Mouse (Mus musculus) Patski (cell line): ENCODE data around the gene Cadm2. TPM values are rescaled to one million over a fixed set of nuclear protein-coding genes. Genes with fewer than 3 reads are reported as not detected.

Experiments
- ATAC-seq: fragments of 100-300 bp; one replicate; pipeline ENCODE4 v1.8.0; 2021
- CTCF ChIA-PET: fragments of 350-600 bp; sonication (Branson Sonifier 250); formaldehyde crosslinking; loops from one replicate; lab custom pipeline; 2022; ENCODE audit warnings: inconsistent platforms; lab: Charles Lee
- POLR2A ChIA-PET: fragments of 350-600 bp; sonication (Branson Sonifier 250); formaldehyde crosslinking; loops from one replicate; lab custom pipeline; 2022; ENCODE audit warnings: antibody characterized with exemption, inconsistent platforms; lab: Charles Lee
- DNase-seq: peaks from one replicate; pipeline ENCODE4 v3.0.0-alpha.2; 2011; ENCODE audit warnings: low read depth, low spot score
- H3K27me3 ChIP-seq: fragments of 371-371 bp; one replicate; pipeline ENCODE4 v1.5.1; 2021
- CTCF ChIP-seq: fragments of 100-300 bp; IDR thresholded peaks from one replicate; pipeline ENCODE4 v1.5.1; 2021
- in situ Hi-C: fragments of 300-500 bp; cut with MboI; formaldehyde crosslinking; loops from 3 replicates; pipeline ENCODE4 v1.11.1; 2018; ENCODE audit warnings: low pct_unique_long_range_greater_than_20kb, mixed read lengths
- polyA plus RNA-seq: library from polyadenylated mRNA; unstranded; gene quantifications from one replicate; pipeline ENCODE4 v1.2.3, GENCODE M21; 2021

Cadm2 gene
- polyA plus RNA-seq, 1 experiment from 2014 or later: 0.51 TPM

- ChIA-PET CTCF (no interaction called here), POLR2A (no interaction called here)
- peaks cover 36% of the 10 kb centered on the region for H3K27me3 ChIP-seq
- in situ Hi-C loops: no loop called here
- no peak for TF ChIP-seq CTCF
- no peak for ATAC-seq
- DNase-seq: no peak
These were observed 437.8 kb downstream of the Cadm2 start for GRCm38 (mm10) chr16:67182958-67183357.

- no peak for ATAC-seq
- peaks cover 23% of the 10 kb centered on the region for H3K27me3 ChIP-seq
- in situ Hi-C loops: no loop called here
- POLR2A ChIA-PET: no interaction called here
- DNase-seq: no peak
- TF ChIP-seq CTCF: no peak
- CTCF ChIA-PET: no interaction called here
These were observed 445.3 kb downstream of the Cadm2 start for GRCm38 (mm10) chr16:67175386-67175785.

- ChIA-PET CTCF (no interaction called here), POLR2A (no interaction called here)
- TF ChIP-seq CTCF: no peak
- H3K27me3 ChIP-seq: peaks cover 33% of the 10 kb centered on the region
- no peak for DNase-seq
- ATAC-seq: no peak
- in situ Hi-C loops: no loop called here
These were observed 458.4 kb downstream of the Cadm2 start for GRCm38 (mm10) chr16:67162211-67162790.

GRCm38 (mm10) chr16:67124811-67125210 lies 495.9 kb downstream of the Cadm2 start:
- ChIA-PET POLR2A (no interaction called here), CTCF (no interaction called here)
- peaks cover 5% of the 10 kb centered on the region for H3K27me3 ChIP-seq
- no peak for ATAC-seq
- no peak for TF ChIP-seq CTCF
- in situ Hi-C loops: no loop called here
- no peak for DNase-seq

- H3K27me3 ChIP-seq: peaks cover 3% of the 10 kb centered on the region
- TF ChIP-seq CTCF: no peak
- POLR2A ChIA-PET: no interaction called here
- CTCF ChIA-PET: no interaction called here
- no peak for DNase-seq
- no peak for ATAC-seq
- in situ Hi-C loops: no loop called here
These were observed 498.2 kb downstream of the Cadm2 start for GRCm38 (mm10) chr16:67122532-67122931.

- CTCF ChIA-PET: no interaction called here
These were observed 498.9 kb downstream of the Cadm2 start for GRCm38 (mm10) chr16:67121781-67122180.

GRCm38 (mm10) chr16:67106478-67107061 lies 514.1 kb downstream of the Cadm2 start:
- peaks cover 1% of the 10 kb centered on the region for H3K27me3 ChIP-seq
- no peak for TF ChIP-seq CTCF
- in situ Hi-C loops: no loop called here
- CTCF ChIA-PET: interaction anchor here (0.8 kb wide), 1 partner anchor 111 kb away, joined by 3 read pairs; no protein-coding TSS in a partner anchor
- POLR2A ChIA-PET: no interaction called here
- ATAC-seq (no peak), DNase-seq (no peak)

More at GRCm38 (mm10) chr16:67121781-67122180, 498.9 kb downstream of the Cadm2 start:
- POLR2A ChIA-PET: no interaction called here
- in situ Hi-C loops: no loop called here
- peaks cover 3% of the 10 kb centered on the region for H3K27me3 ChIP-seq
- ATAC-seq: no peak
- no peak for DNase-seq
- TF ChIP-seq CTCF: no peak

- ATAC-seq: no peak
- peaks cover 8% of the 10 kb centered on the region for H3K27me3 ChIP-seq
- DNase-seq: no peak
- in situ Hi-C loops: loop anchor here (10.0 kb wide), 1 partner anchor 678 kb away; no protein-coding TSS in a partner anchor
- POLR2A ChIA-PET: no interaction called here
- CTCF ChIA-PET: no interaction called here
- no peak for TF ChIP-seq CTCF
These were observed 524.0 kb downstream of the Cadm2 start for GRCm38 (mm10) chr16:67096706-67097105.

GRCm38 (mm10) chr16:67095916-67096315 lies 524.8 kb downstream of the Cadm2 start:
- in situ Hi-C loops: loop anchor here (10.0 kb wide), 1 partner anchor 679 kb away; no protein-coding TSS in a partner anchor
- DNase-seq (no peak), ATAC-seq (no peak)
- H3K27me3 ChIP-seq: peaks cover 3% of the 10 kb centered on the region
- ChIA-PET POLR2A (no interaction called here), CTCF (no interaction called here)
- no peak for TF ChIP-seq CTCF

- ChIA-PET CTCF (interaction anchor here (0.7 to 1.2 kb wide), 2 partner anchors 9 to 15 kb away, joined by 3 read pairs; no protein-coding TSS in a partner anchor), POLR2A (no interaction called here)
- DNase-seq (no peak), ATAC-seq (peak; percentile 51)
- in situ Hi-C loops: loop anchor here (10.0 kb wide), 1 partner anchor 685 kb away; no protein-coding TSS in a partner anchor
- peak; percentile 72 for TF ChIP-seq CTCF
- H3K27me3 ChIP-seq: peaks cover 8% of the 10 kb centered on the region
These were observed 531.0 kb downstream of the Cadm2 start for GRCm38 (mm10) chr16:67089747-67090146.

- DNase-seq (no peak), ATAC-seq (no peak)
- H3K27me3 ChIP-seq: no peaks in the 10 kb centered on the region
- CTCF ChIA-PET: no interaction called here
- TF ChIP-seq CTCF: no peak
- in situ Hi-C loops: no loop called here
- POLR2A ChIA-PET: interaction anchor here (0.6 kb wide), 1 partner anchor 73 kb away, joined by 5 read pairs; no protein-coding TSS in a partner anchor
These were observed 541.4 kb downstream of the Cadm2 start for GRCm38 (mm10) chr16:67079318-67079717.
